Mouse (Mus musculus) C2C12 (cell line): ENCODE measurements around the gene Thada. TPM values are rescaled to one million over a fixed set of nuclear protein-coding genes. Genes with fewer than 3 reads are reported as not detected.

ENCODE experiments used
- H3K27me3 ChIP-seq: one replicate; pipeline ENCODE4 v1.6.1; 2011; ENCODE audit not compliant: control insufficient read depth, insufficient read depth, insufficient read length
- H3K36me3 ChIP-seq: one replicate; pipeline ENCODE4 v1.6.1; 2011; ENCODE audit not compliant: control insufficient read depth, insufficient read depth
- H3K4me3 ChIP-seq: one replicate; pipeline ENCODE4 v1.5.1; 2011; ENCODE audit warnings: mild to moderate bottlenecking, control low read depth; ENCODE audit not compliant: poor library complexity, insufficient read depth, severe bottlenecking
- H3K79me2 ChIP-seq: one replicate; pipeline ENCODE4 v1.6.1; 2011; ENCODE audit not compliant: control insufficient read depth, insufficient read depth
- H3K79me3 ChIP-seq: one replicate; pipeline ENCODE4 v1.6.1; 2011; ENCODE audit warnings: low read depth, control low read depth
- H3ac ChIP-seq: one replicate; pipeline ENCODE3; 2011; ENCODE audit warnings: low read depth; ENCODE audit not compliant: control insufficient read depth, insufficient read length
- CEBPB ChIP-seq: IDR thresholded peaks from one replicate; pipeline ENCODE4 v1.6.1; 2011; ENCODE audit warnings: low read depth, mild to moderate bottlenecking, control low read depth, moderate library complexity
- CTCF ChIP-seq: IDR thresholded peaks from one replicate; pipeline ENCODE4 v1.5.1; 2011; ENCODE audit not compliant: control insufficient read depth, insufficient read depth, insufficient read length
- FOSL1 ChIP-seq: IDR thresholded peaks from one replicate; pipeline ENCODE4 v1.8.0; 2011; ENCODE audit warnings: mild to moderate bottlenecking, low read length; ENCODE audit not compliant: poor library complexity, insufficient read depth, severe bottlenecking
- MAX ChIP-seq: IDR thresholded peaks from one replicate; pipeline ENCODE4 v1.6.1; 2011; ENCODE audit warnings: mild to moderate bottlenecking, control low read depth
- MYOD1 ChIP-seq: IDR thresholded peaks from one replicate; pipeline ENCODE4 v1.6.1; 2011; ENCODE audit warnings: low read depth; ENCODE audit not compliant: control insufficient read depth, insufficient read length
- MYOG ChIP-seq: IDR thresholded peaks from one replicate; pipeline ENCODE4 v1.6.1; 2011; ENCODE audit not compliant: control insufficient read depth, insufficient read length; ENCODE audit errors: extremely low read depth
- USF1 ChIP-seq: IDR thresholded peaks from one replicate; pipeline ENCODE4 v1.6.1; 2011; ENCODE audit warnings: low read depth, mild to moderate bottlenecking, control low read depth, moderate library complexity
- polyA plus RNA-seq: library from polyadenylated mRNA; unstranded; fragments of >200 nt; fragmentation: generic; extraction: Trizol; gene quantifications from one replicate; pipeline ENCODE4 v1.2.1, GENCODE M21; 2012; ENCODE audit warnings: missing spikeins

The Thada gene
- polyA plus RNA-seq, 1 experiment: 7.3 TPM

GRCm38 (mm10) chr17:84330986-84331385, 135.0 kb downstream of the Thada start:
- no peak for TF ChIP-seq CTCF
- no peak for TF ChIP-seq MYOD1
- TF ChIP-seq CEBPB: no peak
- no peak for TF ChIP-seq FOSL1
- TF ChIP-seq MYOG: no peak
- no peak for TF ChIP-seq USF1
- no peak for TF ChIP-seq MAX
- Histone ChIP-seq H3K36me3 (peaks cover 26% of the 10 kb centered on the region), H3ac (no peak overlapping the region), H3K4me3 (no peak overlapping the region), H3K79me3 (peaks cover 2% of the 10 kb centered on the region), H3K79me2 (peaks cover 18% of the 10 kb centered on the region), H3K27me3 (no peaks in the 10 kb centered on the region)

GRCm38 (mm10) chr17:84330506-84330905, 135.5 kb downstream of the Thada start:
- no peaks in the 10 kb centered on the region for H3K27me3 ChIP-seq
- no peak overlapping the region for H3ac ChIP-seq
- peaks cover 27% of the 10 kb centered on the region for H3K36me3 ChIP-seq
- H3K79me2 ChIP-seq: peaks cover 18% of the 10 kb centered on the region
- peaks cover 2% of the 10 kb centered on the region for H3K79me3 ChIP-seq
- H3K4me3 ChIP-seq: no peak overlapping the region
- TF ChIP-seq FOSL1 (no peak), CTCF (no peak), CEBPB (no peak), MYOG (no peak), MAX (no peak), USF1 (no peak)

DNA sequence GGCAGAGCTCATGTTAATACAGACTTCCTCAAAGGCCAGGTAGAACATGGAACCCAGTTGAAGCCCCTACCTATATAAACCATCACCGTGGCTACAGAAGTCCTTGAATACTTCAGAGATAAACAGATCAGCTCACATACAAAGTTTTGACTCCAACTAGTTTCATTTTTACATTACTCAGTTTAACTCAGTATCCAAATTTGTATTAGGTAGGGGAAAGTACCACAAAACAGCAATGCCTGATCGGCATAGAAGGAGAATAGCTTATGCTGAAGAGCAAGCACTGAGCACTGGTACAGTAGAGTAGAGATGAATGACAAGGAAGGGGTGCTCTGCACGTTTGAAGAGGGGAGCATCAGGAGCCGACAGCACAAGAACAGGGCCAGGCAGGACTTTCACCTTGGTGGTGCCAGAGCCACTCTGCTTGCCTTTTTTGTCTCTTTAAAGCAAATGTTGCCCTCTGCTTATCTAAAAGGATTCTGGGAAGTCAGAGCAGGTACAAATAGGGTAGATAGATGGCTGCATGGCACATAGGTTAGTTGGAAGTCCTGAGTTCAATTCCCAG, 136.0 kb downstream of the Thada start:
- Histone ChIP-seq H3K27me3 (no peaks in the 10 kb centered on the region), H3K79me3 (peaks cover 2% of the 10 kb centered on the region), H3K36me3 (peaks cover 27% of the 10 kb centered on the region), H3K79me2 (peaks cover 18% of the 10 kb centered on the region), H3K4me3 (no peak overlapping the region), H3ac (no peak overlapping the region)
- TF ChIP-seq MYOD1: no peak
- TF ChIP-seq MAX: no peak
- no peak for TF ChIP-seq USF1
- TF ChIP-seq MYOG: no peak
- no peak for TF ChIP-seq CTCF
- no peak for TF ChIP-seq CEBPB
- no peak for TF ChIP-seq FOSL1

GRCm38 (mm10) chr17:84328526-84328925, 137.5 kb downstream of the Thada start:
- H3K79me2 ChIP-seq: peaks cover 18% of the 10 kb centered on the region
- TF ChIP-seq USF1 (no peak), FOSL1 (no peak), MYOG (no peak), MYOD1 (no peak), MAX (no peak), CEBPB (no peak), CTCF (no peak)

DNA sequence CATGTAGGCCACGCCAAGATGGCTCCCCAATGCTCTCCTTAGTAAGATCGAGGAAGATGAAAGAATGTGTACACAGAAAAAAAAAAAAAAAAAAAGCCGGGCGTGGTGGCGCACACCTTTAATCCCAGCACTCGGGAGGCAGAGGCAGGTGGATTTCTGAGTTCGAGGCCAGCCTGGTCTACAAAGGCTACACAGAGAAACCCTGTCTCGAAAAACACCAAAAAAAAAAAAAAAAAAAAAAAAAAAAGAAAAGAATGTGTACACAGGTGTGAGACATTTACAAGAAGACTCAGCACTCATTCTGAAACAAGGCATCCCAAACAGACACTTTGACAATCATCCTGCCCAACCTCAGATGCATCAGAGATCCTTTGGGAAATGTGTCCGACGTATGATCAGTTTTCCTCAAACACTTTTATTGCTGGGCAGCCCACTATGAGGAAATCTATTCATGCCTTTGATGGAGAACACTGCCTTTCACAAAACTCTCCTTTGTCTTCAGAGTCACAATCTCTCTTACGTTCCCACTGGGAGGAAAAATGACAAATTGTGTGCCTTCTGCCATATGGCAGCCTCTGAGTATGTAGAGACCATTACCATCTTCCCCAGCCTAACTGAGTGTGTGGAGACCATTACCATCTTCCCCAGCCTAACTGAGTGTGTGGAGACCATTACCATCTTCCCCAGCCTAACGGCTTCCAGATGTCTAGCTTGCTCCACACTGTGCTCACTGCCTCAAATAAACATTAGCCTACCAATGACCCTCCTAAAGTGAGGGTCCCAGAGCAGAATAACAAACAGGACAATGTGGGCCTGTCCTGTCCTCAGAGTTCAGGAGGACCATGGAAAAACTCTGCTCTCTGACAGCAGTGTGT, 138.7 kb downstream of the Thada start:
- Histone ChIP-seq H3K79me3 (peaks cover 2% of the 10 kb centered on the region), H3K4me3 (no peak overlapping the region), H3K79me2 (peaks cover 18% of the 10 kb centered on the region), H3ac (no peak overlapping the region), H3K27me3 (no peaks in the 10 kb centered on the region), H3K36me3 (peaks cover 33% of the 10 kb centered on the region)
- no peak for TF ChIP-seq MYOD1
- TF ChIP-seq MAX: no peak
- no peak for TF ChIP-seq FOSL1
- TF ChIP-seq CTCF: no peak
- no peak for TF ChIP-seq MYOG
- TF ChIP-seq USF1: no peak
- no peak for TF ChIP-seq CEBPB

More at GRCm38 (mm10) chr17:84328526-84328925, 137.5 kb downstream of the Thada start:
- H3K79me3 ChIP-seq: peaks cover 2% of the 10 kb centered on the region
- no peak overlapping the region for H3K4me3 ChIP-seq
- no peak overlapping the region for H3ac ChIP-seq
- H3K27me3 ChIP-seq: no peaks in the 10 kb centered on the region
- peaks cover 28% of the 10 kb centered on the region for H3K36me3 ChIP-seq
